Mouse (Mus musculus) lung, postnatal 0 days (tissue): ENCODE data around the gene Ep400. TPM values are rescaled to one million over a fixed set of nuclear protein-coding genes. Genes with fewer than 3 reads are reported as not detected.

ENCODE experiments used
- ATAC-seq: fragments of 200-750 bp; cut with Nextera tagmentation; 2 replicates; pipeline ENCODE4 v1.8.0; 2017; ENCODE audit warnings: moderate library complexity
- DNase-seq: peaks from one replicate; pipeline ENCODE4 v3.0.0-alpha.2; 2016; ENCODE audit warnings: low spot score
- H3K27ac ChIP-seq: fragments of 300-500 bp; sonication (generic); 2 replicates; pipeline ENCODE4 v1.5.1; 2014; ENCODE audit warnings: antibody characterized with exemption, mild to moderate bottlenecking, low read length, mixed read lengths
- H3K27me3 ChIP-seq: fragments of 300-500 bp; sonication (generic); replicated peaks from 2 replicates; pipeline ENCODE4 v1.6.1; 2014; ENCODE audit warnings: low read length, mixed read lengths; ENCODE audit not compliant: insufficient read depth
- H3K36me3 ChIP-seq: fragments of 300-500 bp; sonication (generic); 2 replicates; pipeline ENCODE4 v1.6.1; 2014; ENCODE audit warnings: low read length, mixed read lengths; ENCODE audit not compliant: insufficient read depth
- H3K4me1 ChIP-seq: fragments of 300-500 bp; sonication (generic); 2 replicates; pipeline ENCODE4 v1.6.1; 2014; ENCODE audit warnings: antibody characterized with exemption, low read depth, low read length, mixed read lengths; ENCODE audit not compliant: insufficient read depth
- H3K4me2 ChIP-seq: fragments of 300-500 bp; sonication (generic); replicated peaks from 2 replicates; pipeline ENCODE4 v1.6.1; 2014; ENCODE audit warnings: low read depth, mild to moderate bottlenecking, low read length, moderate library complexity, mixed read lengths
- H3K4me3 ChIP-seq: fragments of 300-500 bp; sonication (generic); 2 replicates; pipeline ENCODE4 v1.5.1; 2014; ENCODE audit warnings: low read depth, low read length
- H3K9ac ChIP-seq: fragments of 300-500 bp; sonication (generic); replicated peaks from 2 replicates; pipeline ENCODE4 v1.6.1; 2014; ENCODE audit warnings: low read depth, mild to moderate bottlenecking
- H3K9me3 ChIP-seq: fragments of 300-500 bp; sonication (generic); 2 replicates; pipeline ENCODE4 v1.6.1; 2016; ENCODE audit warnings: low read length, mixed read lengths
- CTCF ChIP-seq: IDR thresholded peaks from 2 replicates; pipeline ENCODE4 v1.5.1; 2016; ENCODE audit warnings: antibody characterized with exemption, mild to moderate bottlenecking
- EP300 ChIP-seq: IDR thresholded peaks from 2 replicates; pipeline ENCODE4 v1.6.1; 2016; ENCODE audit warnings: antibody characterized with exemption, mild to moderate bottlenecking, control low read depth
- WGBS: fragments of 180-500 bp; shearing (Covaris S2); extraction: QIAGEN DNeasy Blood & Tissue Kit; methylation state at CpG from one replicate; pipeline ENCODE4 v1.1.7; 2014; 5-methylcytosine and 5-hydroxymethylcytosine counted together
- polyA plus RNA-seq: library from polyadenylated mRNA; unstranded; fragments of >200 nt; fragmentation: Nextera tagmentation; extraction: Ambion mirVana; gene quantifications from 2 replicates; pipeline ENCODE4 v1.2.1, GENCODE M21; 2015

Ep400 gene
- polyA plus RNA-seq, 1 experiment from 2014 or later: 17.5 TPM

DNA sequence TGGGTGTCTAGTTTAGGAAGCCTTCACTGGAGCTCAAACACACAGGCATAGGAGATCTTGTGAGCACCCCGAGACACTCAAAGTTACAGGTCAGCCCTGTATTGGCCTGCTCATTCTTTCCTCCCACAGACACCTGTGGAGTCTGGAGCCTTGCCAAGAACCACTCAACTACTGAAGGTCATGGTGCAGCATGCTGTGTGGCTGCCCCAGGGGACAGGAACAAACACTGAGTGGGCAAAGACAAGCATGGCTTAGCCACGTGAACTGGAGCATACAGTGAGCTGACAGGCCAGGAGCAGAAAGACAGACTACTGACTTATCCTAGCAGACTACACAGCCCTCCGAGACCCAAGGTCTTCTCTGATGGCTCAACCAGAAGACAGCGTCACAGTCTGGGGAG, 27.2 kb upstream of the Ep400 start:
- Histone ChIP-seq H3K4me3 (no peak overlapping the region), H3K27me3 (no peaks in the 10 kb centered on the region), H3K9ac (no peak overlapping the region), H3K4me1 (no peaks in the 10 kb centered on the region), H3K27ac (no peak overlapping the region), H3K9me3 (no peaks in the 10 kb centered on the region), H3K4me2 (no peak overlapping the region), H3K36me3 (peaks cover 35% of the 10 kb centered on the region)
- DNase-seq (peak; percentile 57), ATAC-seq (peak; percentile 53)
- TF ChIP-seq CTCF: no peak
- TF ChIP-seq EP300: no peak
- 49% methylated on average over 4 of the region's 4 CpGs for WGBS

DNA sequence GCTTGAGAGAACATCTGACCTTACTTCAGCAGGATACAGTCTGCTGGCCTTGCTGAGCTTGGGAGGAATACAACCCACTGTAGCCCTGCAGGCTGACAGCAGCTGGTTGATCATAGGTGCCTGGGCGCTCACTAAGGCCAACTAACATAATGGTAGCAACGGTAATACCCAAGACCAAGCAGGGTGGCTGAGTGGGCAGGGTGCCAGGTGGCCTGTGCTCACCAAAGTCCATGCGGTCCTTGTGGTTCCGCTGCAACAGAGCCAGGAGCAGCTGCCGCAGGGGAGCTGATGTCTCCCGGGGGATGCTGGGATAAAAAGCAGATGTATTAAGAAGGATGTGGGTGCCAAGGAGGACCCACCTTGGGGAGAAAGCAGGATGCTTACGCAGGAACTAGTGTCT, 23.8 kb upstream of the Ep400 start:
- TF ChIP-seq CTCF (no peak), EP300 (no peak)

DNA sequence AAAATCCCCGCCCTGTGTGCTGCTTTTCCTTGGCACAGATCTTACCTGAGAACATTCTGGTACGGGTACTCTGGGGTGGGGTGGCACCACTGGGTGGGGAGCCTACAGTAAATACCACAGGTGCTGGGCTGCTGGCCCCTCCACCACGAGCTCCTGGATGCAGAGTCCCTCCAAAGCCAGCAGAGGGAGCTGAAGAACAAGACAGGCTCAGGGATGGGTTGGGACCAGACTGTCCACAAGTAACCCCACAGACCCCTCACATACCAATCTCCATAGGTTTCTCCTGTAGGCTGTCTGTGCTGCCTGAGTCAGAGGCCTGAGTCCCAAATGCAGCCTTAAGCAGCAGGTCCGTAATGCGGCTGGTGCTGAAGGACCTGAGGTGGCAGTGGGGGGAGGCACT, 18.2 kb upstream of the Ep400 start:
- no peak overlapping the region for H3K4me3 ChIP-seq
- H3K27me3 ChIP-seq: no peaks in the 10 kb centered on the region

More for the DNA sequence above, 23.8 kb upstream of the Ep400 start:
- Histone ChIP-seq H3K36me3 (peaks cover 54% of the 10 kb centered on the region), H3K4me1 (no peaks in the 10 kb centered on the region), H3K4me3 (no peak overlapping the region), H3K27me3 (no peaks in the 10 kb centered on the region), H3K27ac (no peak overlapping the region), H3K9ac (no peak overlapping the region), H3K9me3 (no peaks in the 10 kb centered on the region), H3K4me2 (no peak overlapping the region)
- ATAC-seq (no peak), DNase-seq (no peak)
- 91% methylated on average over 7 of the region's 7 CpGs for WGBS

DNA sequence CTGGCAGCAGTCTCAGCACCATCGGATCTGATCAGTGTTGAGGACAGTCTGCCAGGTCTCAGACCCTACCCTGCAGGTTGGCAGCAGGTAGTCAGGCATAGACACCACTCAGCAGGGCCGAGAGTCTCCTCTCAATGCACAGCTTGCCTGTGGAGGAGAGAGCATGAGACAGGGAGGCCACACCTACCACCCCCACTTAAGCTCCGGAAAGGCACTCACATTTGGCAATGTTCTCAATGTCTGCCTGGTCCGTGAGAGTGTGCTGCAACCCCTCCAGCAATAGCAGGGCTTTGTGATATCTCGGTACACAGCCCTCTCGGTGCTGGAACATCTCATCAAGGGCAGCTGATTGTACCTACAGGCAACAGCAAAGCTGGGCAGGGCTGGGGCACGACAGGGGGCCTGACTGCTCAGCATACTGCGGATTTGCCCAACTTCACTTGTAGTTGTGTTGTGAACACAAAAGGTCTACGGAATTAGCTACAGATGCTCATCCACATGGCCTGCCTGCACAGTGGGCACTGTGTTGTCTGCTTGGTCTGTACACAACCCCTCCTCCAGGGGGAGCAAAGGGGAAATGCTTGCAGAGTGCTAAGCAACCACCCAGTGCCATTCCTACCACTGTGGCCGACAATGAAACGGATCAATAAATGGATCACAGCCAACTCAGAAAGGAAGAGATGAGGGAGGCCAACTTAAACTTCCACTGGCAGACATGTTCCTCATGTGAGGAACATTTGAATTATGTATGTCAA, 15.7 kb upstream of the Ep400 start:
- no peak for DNase-seq

More for the DNA sequence above, 18.2 kb upstream of the Ep400 start:
- Histone ChIP-seq H3K4me1 (no peaks in the 10 kb centered on the region), H3K9me3 (no peaks in the 10 kb centered on the region), H3K27ac (no peak overlapping the region), H3K36me3 (peaks cover 51% of the 10 kb centered on the region), H3K4me2 (no peak overlapping the region), H3K9ac (no peak overlapping the region)
- ATAC-seq (peak; percentile 45), DNase-seq (peak; percentile 47)
- 51% methylated on average over 5 of the region's 5 CpGs for WGBS
- TF ChIP-seq CTCF (peak; percentile 79), EP300 (no peak)

DNA sequence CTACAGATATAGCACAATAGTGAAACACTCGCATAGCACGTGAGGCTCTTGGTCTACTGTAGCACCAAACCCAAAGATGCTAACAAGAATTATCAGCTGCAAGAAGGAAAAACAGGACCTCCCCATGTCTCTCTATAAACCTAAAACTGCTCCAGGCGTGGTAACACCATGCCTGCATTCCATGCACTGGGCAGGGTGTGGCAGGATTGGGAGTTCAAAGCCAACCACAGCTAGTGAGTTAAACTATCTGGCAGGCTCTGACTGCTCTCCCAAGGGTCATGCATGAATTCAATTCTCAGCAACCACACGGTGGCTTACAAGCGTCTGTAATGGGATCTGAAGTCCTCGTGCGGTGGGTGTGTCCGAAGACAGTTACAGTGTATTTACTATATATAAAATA, 12.6 kb upstream of the Ep400 start:
- Histone ChIP-seq H3K4me3 (no peak overlapping the region), H3K36me3 (peaks cover 12% of the 10 kb centered on the region), H3K9me3 (no peaks in the 10 kb centered on the region), H3K27me3 (no peaks in the 10 kb centered on the region), H3K27ac (no peak overlapping the region), H3K4me2 (no peak overlapping the region), H3K9ac (no peak overlapping the region), H3K4me1 (no peaks in the 10 kb centered on the region)
- DNase-seq: no peak
- ATAC-seq: no peak
- WGBS: 63% methylated on average over 8 of the region's 8 CpGs
- TF ChIP-seq CTCF (no peak), EP300 (no peak)

More for the DNA sequence above, 15.7 kb upstream of the Ep400 start:
- Histone ChIP-seq H3K9ac (no peak overlapping the region), H3K4me3 (no peak overlapping the region), H3K27ac (no peak overlapping the region), H3K4me2 (no peak overlapping the region), H3K4me1 (no peaks in the 10 kb centered on the region), H3K9me3 (no peaks in the 10 kb centered on the region), H3K36me3 (peaks cover 27% of the 10 kb centered on the region), H3K27me3 (no peaks in the 10 kb centered on the region)
- ATAC-seq: peak; percentile 16; the same call in 1 of the 2 replicates
- TF ChIP-seq EP300 (no peak), CTCF (peak; percentile 43)
- WGBS: 67% methylated on average over 11 of the region's 11 CpGs

DNA sequence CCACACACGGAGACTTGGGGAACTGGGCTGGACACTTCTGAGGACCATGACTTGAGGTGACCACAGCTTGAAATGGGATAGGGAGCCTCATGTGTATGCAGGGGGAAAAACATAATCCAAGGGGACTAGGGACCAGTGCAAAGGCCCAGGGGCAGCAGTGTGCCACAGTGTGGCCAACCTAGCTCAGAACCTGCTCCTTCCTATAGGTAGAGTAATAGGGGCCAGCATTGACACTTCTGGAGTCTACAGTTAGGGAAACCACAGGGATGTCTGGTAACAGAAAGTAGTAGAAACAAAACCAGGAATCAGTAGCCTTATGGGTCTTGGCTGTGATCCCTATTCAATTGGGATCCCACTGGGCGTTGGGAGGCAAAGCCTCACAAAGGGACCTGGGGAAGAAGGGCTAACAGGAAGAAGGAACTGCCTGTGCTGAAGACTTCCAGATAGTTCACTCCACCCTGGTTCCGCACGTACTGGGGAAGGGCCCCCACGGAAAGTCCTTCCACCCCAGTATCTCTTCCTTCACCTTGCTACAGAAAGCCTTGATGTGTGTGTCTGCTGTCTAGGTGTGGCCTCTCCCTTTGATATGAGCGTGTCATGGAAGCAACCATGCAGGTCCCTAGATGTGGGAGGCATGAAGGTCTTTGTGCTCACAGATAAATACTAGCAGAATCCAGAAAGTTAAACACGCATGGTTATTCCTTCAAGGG, 11.2 kb upstream of the Ep400 start:
- Histone ChIP-seq H3K9ac (no peak overlapping the region), H3K9me3 (no peaks in the 10 kb centered on the region), H3K27ac (no peak overlapping the region), H3K4me1 (no peaks in the 10 kb centered on the region), H3K36me3 (peaks cover under 1% of the 10 kb centered on the region; the same call in 1 of the 2 replicates), H3K4me3 (no peak overlapping the region), H3K27me3 (no peaks in the 10 kb centered on the region), H3K4me2 (no peak overlapping the region)
- 70% methylated on average over 7 of the region's 7 CpGs for WGBS
- TF ChIP-seq CTCF (no peak), EP300 (no peak)
- no peak for DNase-seq
- ATAC-seq: no peak
